In genomic region chr8:103643621-103644020, GRCm38 (mm10) we compare ENCODE assay signal across 11 mouse cellular contexts.
"Had no signal": no experiment of that assay in that cellular context is flagged by ENCODE, and none has a peak within 500 bp of the region (broad histone marks: within the 10 kb centered on the region; RNA-seq: fewer than 3 reads in every experiment).

No protein-coding gene starts in this region.

- ATAC-seq: midbrain, embryonic 15.5 days had no signal

- DNase-seq: retina, postnatal 1 day; spleen, adult 18-20 months; thymus, adult 18-20 months; thymus, postnatal 14 days; thymus, postnatal 36 days had no signal

- H3K9me3 ChIP-seq: midbrain, embryonic 12.5 days; midbrain, embryonic 15.5 days; neural tube, embryonic 13.5 days; neural tube, embryonic 15.5 days had no signal

- H3K4me1 ChIP-seq: midbrain, embryonic 12.5 days; midbrain, embryonic 15.5 days had no signal

- H3K4me2 ChIP-seq: lung, embryonic 14.5 days; midbrain, embryonic 12.5 days; midbrain, embryonic 15.5 days; neural tube, embryonic 13.5 days; neural tube, embryonic 15.5 days had no signal

- H3K27ac ChIP-seq: midbrain, embryonic 12.5 days; midbrain, embryonic 15.5 days; neural tube, embryonic 13.5 days; neural tube, embryonic 15.5 days had no signal

- H3K9ac ChIP-seq: lung, embryonic 14.5 days; midbrain, embryonic 12.5 days; midbrain, embryonic 15.5 days; neural tube, embryonic 13.5 days; neural tube, embryonic 15.5 days had no signal

- H3K36me3 ChIP-seq: midbrain, embryonic 12.5 days; midbrain, embryonic 15.5 days; neural tube, embryonic 13.5 days; neural tube, embryonic 15.5 days had no signal

- H3K27me3 ChIP-seq: midbrain, embryonic 12.5 days; midbrain, embryonic 15.5 days; neural tube, embryonic 13.5 days; neural tube, embryonic 15.5 days had no signal

- H3K4me3 ChIP-seq: midbrain, embryonic 12.5 days; midbrain, embryonic 15.5 days; myocyte; neural tube, embryonic 13.5 days; neural tube, embryonic 15.5 days had no signal
